Mouse (Mus musculus) hindbrain, embryonic 13.5 days (tissue): ENCODE measurements at regions not wholly inside any gene's neighbourhood (a gene's known extent, or its start where the extent isn't known, plus 50 kb on each side); places are given as distances from the start of the nearest gene placed in this dataset.

Source experiments
- ATAC-seq: fragments of 200-750 bp; cut with Nextera tagmentation; 2 replicates; pipeline ENCODE4 v1.8.0; 2017; ENCODE audit warnings: moderate TSS enrichment; ENCODE audit not compliant: low FRiP score
- H3K27ac ChIP-seq: fragments of 300-500 bp; sonication (generic); 2 replicates; pipeline ENCODE4 v1.5.1; 2015; ENCODE audit warnings: inconsistent platforms, mild to moderate bottlenecking, moderate library complexity
- H3K27me3 ChIP-seq: fragments of 300-500 bp; sonication (generic); 2 replicates; pipeline ENCODE4 v1.6.1; 2015; ENCODE audit warnings: mild to moderate bottlenecking, inconsistent platforms
- H3K36me3 ChIP-seq: fragments of 300-500 bp; sonication (generic); 2 replicates; pipeline ENCODE4 v1.6.1; 2015; ENCODE audit warnings: mild to moderate bottlenecking, inconsistent platforms
- H3K4me1 ChIP-seq: fragments of 300-500 bp; sonication (generic); replicated peaks from 2 replicates; pipeline ENCODE4 v1.6.1; 2015; ENCODE audit warnings: inconsistent platforms
- H3K4me2 ChIP-seq: fragments of 300-500 bp; sonication (generic); 2 replicates; pipeline ENCODE4 v1.6.1; 2015; ENCODE audit warnings: inconsistent platforms, mild to moderate bottlenecking, moderate library complexity
- H3K4me3 ChIP-seq: fragments of 300-500 bp; sonication (generic); 2 replicates; pipeline ENCODE4 v1.5.1; 2015; ENCODE audit warnings: mild to moderate bottlenecking, inconsistent platforms
- H3K9ac ChIP-seq: fragments of 300-500 bp; sonication (generic); 2 replicates; pipeline ENCODE4 v1.6.1; 2015; ENCODE audit warnings: mild to moderate bottlenecking, inconsistent platforms
- H3K9me3 ChIP-seq: fragments of 300-500 bp; sonication (generic); 2 replicates; pipeline ENCODE4 v1.6.1; 2016; ENCODE audit warnings: inconsistent platforms
- WGBS: fragments of 180-500 bp; shearing (Covaris S2); methylation state at CpG from one replicate; pipeline ENCODE4 v1.1.7; 2015; 5-methylcytosine and 5-hydroxymethylcytosine counted together

GRCm38 (mm10) chr7:130089896-130090610 lies 430.1 kb downstream of the Ate1 start:
- Histone ChIP-seq H3K27ac (no peak overlapping the region), H3K4me2 (no peak overlapping the region), H3K4me3 (no peak overlapping the region), H3K36me3 (no peaks in the 10 kb centered on the region), H3K9ac (no peak overlapping the region), H3K4me1 (no peaks in the 10 kb centered on the region), H3K9me3 (no peaks in the 10 kb centered on the region), H3K27me3 (no peaks in the 10 kb centered on the region)
- WGBS: 87% methylated on average over 8 of the region's 8 CpGs
- ATAC-seq: no peak

- Histone ChIP-seq H3K9ac (no peak overlapping the region), H3K36me3 (no peaks in the 10 kb centered on the region), H3K4me3 (no peak overlapping the region), H3K27me3 (no peaks in the 10 kb centered on the region), H3K4me1 (no peaks in the 10 kb centered on the region), H3K27ac (no peak overlapping the region), H3K9me3 (no peaks in the 10 kb centered on the region), H3K4me2 (no peak overlapping the region)
- no peak for ATAC-seq
- WGBS: 15% methylated on average over 3 of the region's 3 CpGs
Observed at GRCm38 (mm10) chr7:130091942-130092341, 428.2 kb downstream of the Ate1 start.

GRCm38 (mm10) chr7:130095141-130095540 lies 425.0 kb downstream of the Ate1 start:
- Histone ChIP-seq H3K9ac (no peak overlapping the region), H3K27ac (no peak overlapping the region), H3K36me3 (no peaks in the 10 kb centered on the region), H3K9me3 (no peaks in the 10 kb centered on the region), H3K4me3 (no peak overlapping the region), H3K27me3 (0 out of 2 replicates have a peak, but pooled peaks cover 2% of the 10 kb centered on the region), H3K4me1 (no peaks in the 10 kb centered on the region), H3K4me2 (no peak overlapping the region)
- no peak for ATAC-seq
- WGBS: 83% methylated on average over 4 of the region's 4 CpGs

GRCm38 (mm10) chr7:130098606-130099005 lies 421.6 kb downstream of the Ate1 start:
- Histone ChIP-seq H3K27ac (no peak overlapping the region), H3K9me3 (no peaks in the 10 kb centered on the region), H3K4me2 (no peak overlapping the region), H3K27me3 (0 out of 2 replicates have a peak, but pooled peaks cover 2% of the 10 kb centered on the region), H3K9ac (no peak overlapping the region), H3K36me3 (no peaks in the 10 kb centered on the region), H3K4me3 (no peak overlapping the region), H3K4me1 (no peaks in the 10 kb centered on the region)
- WGBS: 65% methylated on average over 10 of the region's 10 CpGs
- ATAC-seq: no peak

- no peak overlapping the region for H3K4me3 ChIP-seq
- H3K9me3 ChIP-seq: no peaks in the 10 kb centered on the region
- H3K4me1 ChIP-seq: no peaks in the 10 kb centered on the region
- H3K9ac ChIP-seq: no peak overlapping the region
- ATAC-seq: no peak
- no peak overlapping the region for H3K4me2 ChIP-seq
- 80% methylated on average over 5 of the region's 5 CpGs for WGBS
- H3K36me3 ChIP-seq: no peaks in the 10 kb centered on the region
- H3K27ac ChIP-seq: no peak overlapping the region
- H3K27me3 ChIP-seq: no peaks in the 10 kb centered on the region
Observed at GRCm38 (mm10) chr7:130102671-130103070, 417.5 kb downstream of the Ate1 start.

- no peaks in the 10 kb centered on the region for H3K9me3 ChIP-seq
- no peaks in the 10 kb centered on the region for H3K36me3 ChIP-seq
- no peak overlapping the region for H3K4me3 ChIP-seq
- no peak overlapping the region for H3K27ac ChIP-seq
- ATAC-seq: no peak
- no peak overlapping the region for H3K4me2 ChIP-seq
- H3K9ac ChIP-seq: no peak overlapping the region
- WGBS: 88% methylated on average over 5 of the region's 5 CpGs
- H3K27me3 ChIP-seq: no peaks in the 10 kb centered on the region
- no peaks in the 10 kb centered on the region for H3K4me1 ChIP-seq
Observed at GRCm38 (mm10) chr7:130106961-130107360, 413.2 kb downstream of the Ate1 start.

- Histone ChIP-seq H3K4me2 (no peak overlapping the region), H3K9me3 (no peaks in the 10 kb centered on the region), H3K27me3 (no peaks in the 10 kb centered on the region), H3K36me3 (no peaks in the 10 kb centered on the region), H3K4me3 (no peak overlapping the region), H3K27ac (no peak overlapping the region), H3K4me1 (no peaks in the 10 kb centered on the region), H3K9ac (no peak overlapping the region)
- WGBS: 92% methylated on average over 17 of the region's 17 CpGs
- ATAC-seq: no peak
Observed at GRCm38 (mm10) chr7:130108362-130108761, 411.8 kb downstream of the Ate1 start.
